Mouse (Mus musculus) neural tube, embryonic 12.5 days (tissue): Measurements from ENCODE around the gene Lrrc73. TPM values are rescaled to one million over a fixed set of nuclear protein-coding genes. Genes with fewer than 3 reads are reported as not detected.
A peak's percentile ranks its signal among the peaks of the same experiment; 100 is the strongest.

ENCODE experiments used
- ATAC-seq: fragments of 200-750 bp; cut with Nextera tagmentation; 2 replicates; pipeline ENCODE4 v1.8.0; 2017; ENCODE audit warnings: low read depth, mild to moderate bottlenecking, moderate TSS enrichment, moderate library complexity; ENCODE audit not compliant: low FRiP score
- H3K27ac ChIP-seq: fragments of 300-500 bp; sonication (generic); 2 replicates; pipeline ENCODE4 v1.5.1; 2016
- H3K27me3 ChIP-seq: fragments of 300-500 bp; sonication (generic); replicated peaks from 2 replicates; pipeline ENCODE4 v1.6.1; 2016; ENCODE audit warnings: mild to moderate bottlenecking
- H3K36me3 ChIP-seq: fragments of 300-500 bp; sonication (generic); 2 replicates; pipeline ENCODE4 v1.6.1; 2016; ENCODE audit warnings: mild to moderate bottlenecking
- H3K4me1 ChIP-seq: fragments of 300-500 bp; sonication (generic); 2 replicates; pipeline ENCODE4 v1.6.1; 2016
- H3K4me2 ChIP-seq: fragments of 300-500 bp; sonication (generic); replicated peaks from 2 replicates; pipeline ENCODE4 v1.6.1; 2016; ENCODE audit warnings: mild to moderate bottlenecking
- H3K4me3 ChIP-seq: fragments of 300-500 bp; sonication (generic); 2 replicates; pipeline ENCODE4 v1.5.1; 2016
- H3K9ac ChIP-seq: fragments of 300-500 bp; sonication (generic); 2 replicates; pipeline ENCODE4 v1.6.1; 2016; ENCODE audit warnings: mild to moderate bottlenecking
- H3K9me3 ChIP-seq: fragments of 300-500 bp; sonication (generic); 2 replicates; pipeline ENCODE4 v1.6.1; 2016; ENCODE audit warnings: mild to moderate bottlenecking
- WGBS: fragments of 180-500 bp; shearing (Covaris S2); methylation state at CpG from one replicate; pipeline ENCODE4 v1.1.7; 2016; 5-methylcytosine and 5-hydroxymethylcytosine counted together
- polyA plus RNA-seq: library from polyadenylated mRNA; unstranded; fragments of >200 nt; fragmentation: Nextera tagmentation; extraction: Ambion mirVana; gene quantifications from 2 replicates; pipeline ENCODE4 v1.2.1, GENCODE M21; 2016

Lrrc73 gene
- polyA plus RNA-seq, 1 experiment from 2014 or later: 3.4 TPM

DNA sequence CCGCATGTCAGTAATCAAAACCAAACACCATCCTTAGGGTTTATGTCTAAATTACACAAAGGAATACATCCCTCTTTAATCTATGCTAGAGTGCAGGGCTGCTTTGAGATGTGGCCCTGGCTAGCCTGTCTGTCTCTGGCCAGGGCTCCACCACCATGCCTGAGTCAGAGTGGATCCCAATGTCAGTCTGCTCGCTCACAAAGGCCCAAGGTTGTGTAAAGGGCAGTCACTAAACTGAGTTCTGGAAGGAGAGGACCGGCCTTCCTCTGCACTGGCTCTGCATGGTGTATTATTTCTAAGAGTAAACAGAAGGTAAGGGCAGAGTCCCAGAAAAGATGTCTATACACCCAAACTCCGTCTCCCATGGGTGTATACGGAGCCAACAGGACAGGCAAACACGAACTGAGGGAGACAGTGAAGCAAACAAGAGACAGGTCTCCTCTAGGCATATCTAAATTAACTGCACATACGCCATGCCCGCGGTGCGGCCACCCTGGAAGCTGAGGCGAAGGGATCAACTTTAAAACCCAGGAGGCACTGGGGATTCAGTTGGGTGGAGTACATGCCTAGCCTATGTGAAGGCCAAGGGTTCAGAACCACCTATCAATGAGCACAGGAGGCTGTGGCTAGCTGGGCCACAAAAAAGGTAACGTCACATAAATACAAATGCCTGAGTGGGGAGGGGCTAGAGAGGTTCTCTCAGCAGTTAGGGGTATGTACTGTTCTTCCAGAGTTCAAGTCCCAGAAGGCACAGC, 24.9 kb downstream of the Lrrc73 start:
- H3K4me3 ChIP-seq: no peak overlapping the region
- WGBS: 93% methylated on average over 12 of the region's 12 CpGs

GRCm38 (mm10) chr17:46282483-46283123, 29.3 kb downstream of the Lrrc73 start, which contains the start of gene Tjap1:
Gene Tjap1, minus strand, starts transcription at chr17:46283026.
- no peaks in the 10 kb centered on the region for H3K27me3 ChIP-seq
- H3K4me2 ChIP-seq: peak within 1 kb of the TSS; percentile 97
- peak; percentile 97 for ATAC-seq
- H3K9me3 ChIP-seq: no peaks in the 10 kb centered on the region
- H3K9ac ChIP-seq: peak within 1 kb of the TSS; percentile 76
- H3K4me3 ChIP-seq: peak within 1 kb of the TSS; percentile 72
- WGBS: under 1% methylated on average over 37 of the region's 37 CpGs
- H3K27ac ChIP-seq: no peak within 1 kb of the TSS
- H3K4me1 ChIP-seq: peaks cover 18% of the 10 kb centered on the region
- peaks cover 18% of the 10 kb centered on the region; the same call in 1 of the 2 replicates for H3K36me3 ChIP-seq

More for the DNA sequence above, 24.9 kb downstream of the Lrrc73 start:
- H3K27ac ChIP-seq: no peak overlapping the region
- no peaks in the 10 kb centered on the region for H3K9me3 ChIP-seq
- ATAC-seq: no peak
- no peak overlapping the region for H3K4me2 ChIP-seq
- no peak overlapping the region for H3K9ac ChIP-seq
- no peaks in the 10 kb centered on the region for H3K27me3 ChIP-seq
- peaks cover 15% of the 10 kb centered on the region for H3K4me1 ChIP-seq
- H3K36me3 ChIP-seq: peaks cover 37% of the 10 kb centered on the region

DNA sequence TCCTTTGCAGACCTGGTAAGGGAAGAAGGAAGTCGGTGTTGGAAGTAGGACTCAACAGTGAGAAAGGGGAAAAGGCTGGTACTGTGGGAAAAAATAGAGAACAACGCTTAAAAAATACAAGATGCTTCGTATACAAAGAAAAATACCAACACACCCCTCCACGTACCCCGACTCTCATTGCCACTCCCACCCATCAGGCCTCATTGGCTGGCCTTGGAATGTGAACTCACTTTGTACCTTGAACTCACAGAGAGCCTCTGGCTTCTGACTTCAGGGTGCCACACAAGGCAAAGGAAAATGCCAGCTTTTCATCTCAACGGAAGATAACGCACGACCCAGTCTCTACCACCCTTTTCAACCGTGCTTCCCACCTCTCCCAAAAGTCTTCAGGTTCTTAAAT, 29.8 kb downstream of the Lrrc73 start:
- H3K4me3 ChIP-seq: peak overlapping the region; percentile 72
- H3K27me3 ChIP-seq: no peaks in the 10 kb centered on the region
- no peaks in the 10 kb centered on the region for H3K9me3 ChIP-seq
- H3K36me3 ChIP-seq: peaks cover 15% of the 10 kb centered on the region; the same call in 1 of the 2 replicates
- H3K4me1 ChIP-seq: peaks cover 21% of the 10 kb centered on the region
- peak; percentile 48 for ATAC-seq
- H3K4me2 ChIP-seq: peak overlapping the region; percentile 97
- WGBS: 24% methylated on average over 9 of the region's 9 CpGs
- no peak overlapping the region for H3K27ac ChIP-seq
- H3K9ac ChIP-seq: peak overlapping the region; percentile 76; the same call in 1 of the 2 replicates

DNA sequence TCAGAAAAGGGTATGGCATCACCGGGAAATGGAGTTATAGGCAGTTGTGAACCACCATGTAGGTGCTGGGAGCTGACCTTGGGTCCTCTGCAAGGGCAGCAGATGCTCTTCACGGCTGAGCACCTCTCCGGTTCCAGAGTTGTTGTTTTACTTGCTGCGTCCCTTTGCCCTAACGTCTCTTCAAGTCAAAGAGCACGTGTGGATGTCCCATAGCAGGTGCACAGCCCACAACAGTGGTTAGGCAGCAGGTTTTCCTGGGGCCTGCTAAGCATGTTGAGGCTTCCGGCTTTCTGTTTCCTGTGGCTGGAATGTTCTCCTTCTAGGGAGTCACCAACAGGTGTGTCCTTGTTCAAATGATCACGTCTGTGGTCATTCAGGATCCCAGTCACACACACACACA, 30.6 kb downstream of the Lrrc73 start:
- no peaks in the 10 kb centered on the region for H3K27me3 ChIP-seq
- H3K9ac ChIP-seq: no peak overlapping the region
- H3K4me3 ChIP-seq: no peak overlapping the region
- H3K9me3 ChIP-seq: no peaks in the 10 kb centered on the region
- no peak overlapping the region for H3K27ac ChIP-seq
- peaks cover 21% of the 10 kb centered on the region for H3K4me1 ChIP-seq
- 84% methylated on average over 8 of the region's 8 CpGs for WGBS
- peaks cover 10% of the 10 kb centered on the region; the same call in 1 of the 2 replicates for H3K36me3 ChIP-seq
- H3K4me2 ChIP-seq: no peak overlapping the region
- ATAC-seq: no peak

DNA sequence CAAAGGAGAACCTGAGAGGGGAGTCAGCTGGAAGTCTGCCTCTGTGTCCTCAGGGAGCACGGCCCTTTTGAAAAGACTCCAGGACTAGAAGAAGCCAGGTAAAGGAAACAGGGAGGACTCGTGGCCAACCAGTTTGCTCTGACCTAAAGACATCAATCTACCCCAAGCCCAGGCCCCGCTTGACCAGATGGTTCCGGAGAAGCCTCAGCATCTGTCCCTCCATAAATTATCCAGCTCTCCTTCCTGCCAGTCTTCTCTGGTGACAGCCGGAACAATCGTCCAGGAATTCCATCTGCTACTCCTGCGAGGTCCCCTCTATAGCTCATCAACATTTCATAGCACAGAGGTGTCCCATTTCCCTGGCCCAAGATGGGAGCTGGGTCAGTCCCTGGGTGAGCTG, 31.3 kb downstream of the Lrrc73 start:
- Histone ChIP-seq H3K9ac (no peak overlapping the region), H3K9me3 (no peaks in the 10 kb centered on the region), H3K4me2 (no peak overlapping the region), H3K27ac (no peak overlapping the region), H3K4me1 (peaks cover 21% of the 10 kb centered on the region), H3K4me3 (no peak overlapping the region), H3K36me3 (0 out of 2 replicates have a peak, but pooled peaks cover 5% of the 10 kb centered on the region), H3K27me3 (no peaks in the 10 kb centered on the region)
- 44% methylated on average over 7 of the region's 7 CpGs for WGBS
- no peak for ATAC-seq

DNA sequence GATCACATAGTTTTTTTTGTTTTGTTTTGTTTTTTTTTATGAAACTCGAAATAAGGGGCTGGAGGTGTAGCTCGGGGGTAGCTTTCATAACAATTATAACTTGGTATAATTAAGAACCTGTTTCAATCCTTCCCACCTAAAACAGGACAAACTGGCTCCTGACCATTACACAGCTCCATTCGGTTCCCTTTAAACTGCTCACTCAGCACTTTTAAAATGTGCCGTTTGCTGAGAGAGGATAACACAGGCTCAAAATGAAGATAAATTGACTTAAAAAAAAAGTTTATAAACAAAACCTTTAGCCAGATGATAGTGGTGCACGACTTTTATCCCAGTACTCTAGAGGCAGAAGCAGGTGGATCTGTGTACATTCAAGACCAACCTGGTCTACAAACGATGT, 32.1 kb downstream of the Lrrc73 start:
- 71% methylated on average over 6 of the region's 6 CpGs for WGBS
- Histone ChIP-seq H3K4me2 (no peak overlapping the region), H3K4me3 (no peak overlapping the region), H3K9ac (no peak overlapping the region), H3K27me3 (no peaks in the 10 kb centered on the region), H3K4me1 (peaks cover 21% of the 10 kb centered on the region), H3K27ac (no peak overlapping the region), H3K9me3 (no peaks in the 10 kb centered on the region), H3K36me3 (no peaks in the 10 kb centered on the region)
- no peak for ATAC-seq

- no peak overlapping the region for H3K4me2 ChIP-seq
- no peaks in the 10 kb centered on the region for H3K9me3 ChIP-seq
- H3K9ac ChIP-seq: no peak overlapping the region
- H3K4me3 ChIP-seq: no peak overlapping the region
- H3K27ac ChIP-seq: no peak overlapping the region
- ATAC-seq: no peak
- 68% methylated on average over 11 of the region's 11 CpGs for WGBS
- H3K27me3 ChIP-seq: no peaks in the 10 kb centered on the region
- no peaks in the 10 kb centered on the region for H3K36me3 ChIP-seq
- H3K4me1 ChIP-seq: peaks cover 7% of the 10 kb centered on the region
These were observed 34.4 kb downstream of the Lrrc73 start for GRCm38 (mm10) chr17:46287678-46288095.

GRCm38 (mm10) chr17:46296601-46297000, 43.3 kb downstream of the Lrrc73 start:
- Histone ChIP-seq H3K9me3 (no peaks in the 10 kb centered on the region), H3K36me3 (no peaks in the 10 kb centered on the region), H3K27me3 (peaks cover 62% of the 10 kb centered on the region), H3K4me1 (peaks cover 15% of the 10 kb centered on the region), H3K9ac (no peak overlapping the region), H3K4me3 (no peak overlapping the region), H3K27ac (no peak overlapping the region), H3K4me2 (no peak overlapping the region)
- ATAC-seq: no peak
- WGBS: 46% methylated on average over 6 of the region's 6 CpGs

- Histone ChIP-seq H3K27me3 (peaks cover 62% of the 10 kb centered on the region), H3K4me1 (peaks cover 15% of the 10 kb centered on the region), H3K36me3 (no peaks in the 10 kb centered on the region), H3K27ac (no peak overlapping the region), H3K4me2 (peak overlapping the region; percentile 100), H3K9ac (peak overlapping the region; percentile 73; the same call in 1 of the 2 replicates), H3K9me3 (no peaks in the 10 kb centered on the region), H3K4me3 (peak overlapping the region; percentile 64)
- ATAC-seq: 0 out of 2 replicates have a peak, but pooled peaks have one; percentile 7
- 10% methylated on average over 6 of the region's 6 CpGs for WGBS
These were observed 43.7 kb downstream of the Lrrc73 start for GRCm38 (mm10) chr17:46297028-46297363.

DNA sequence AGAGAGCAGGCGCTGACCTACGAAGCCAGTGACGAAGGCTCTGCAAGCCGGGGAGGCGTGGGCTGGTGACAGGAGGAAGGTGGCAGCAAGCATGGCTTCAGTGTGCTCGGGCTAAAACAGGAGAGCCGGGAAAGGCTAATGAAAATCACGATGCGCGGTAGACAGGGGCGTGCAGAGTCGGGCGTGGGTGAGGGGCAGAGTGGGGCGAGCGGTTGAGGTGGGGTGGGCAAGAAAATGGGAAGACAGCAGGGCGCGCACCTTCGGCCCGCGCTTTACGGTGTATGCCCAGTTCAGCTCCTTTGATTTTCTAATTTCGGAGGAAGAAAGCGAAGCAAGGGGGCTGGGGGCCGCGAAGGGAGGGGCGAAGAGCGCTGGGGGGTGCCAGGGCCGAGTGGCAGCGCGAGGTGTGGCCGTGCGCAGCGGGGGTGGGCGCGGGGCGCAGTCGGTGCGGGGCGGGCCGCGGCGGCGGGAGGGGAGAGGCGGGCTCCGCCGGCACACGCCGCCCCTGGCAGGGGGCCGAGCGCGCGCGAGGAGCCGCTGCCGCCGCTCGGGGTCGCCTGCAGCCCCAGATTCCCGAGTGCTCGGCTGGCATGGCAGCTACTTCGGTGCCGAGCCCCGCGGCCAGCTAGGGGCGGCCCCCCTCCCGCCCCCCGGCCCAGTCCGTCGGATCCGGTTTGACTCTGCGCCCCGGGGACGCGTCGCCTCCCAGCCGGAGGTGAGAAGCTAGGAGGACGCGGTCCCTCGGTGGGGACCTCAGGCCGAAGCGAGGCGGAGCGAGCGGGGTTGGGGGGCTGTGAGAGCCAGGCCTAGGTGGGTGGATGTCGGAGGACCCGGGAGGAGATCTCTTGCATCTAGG, 44.3 kb downstream of the Lrrc73 start, which contains the start of gene Dlk2:
Dlk2 (plus strand) TSS at position 58 of the 856 bp plus-strand sequence.
- Histone ChIP-seq H3K27me3 (peaks cover 62% of the 10 kb centered on the region), H3K9me3 (no peaks in the 10 kb centered on the region), H3K9ac (peak within 1 kb of the TSS; percentile 73), H3K4me1 (peaks cover 15% of the 10 kb centered on the region), H3K27ac (no peak within 1 kb of the TSS), H3K4me2 (peak within 1 kb of the TSS; percentile 100), H3K36me3 (no peaks in the 10 kb centered on the region), H3K4me3 (peak within 1 kb of the TSS; percentile 64)
- peak; percentile 66 for ATAC-seq
- WGBS: under 1% methylated on average over 85 of the region's 86 CpGs

DNA sequence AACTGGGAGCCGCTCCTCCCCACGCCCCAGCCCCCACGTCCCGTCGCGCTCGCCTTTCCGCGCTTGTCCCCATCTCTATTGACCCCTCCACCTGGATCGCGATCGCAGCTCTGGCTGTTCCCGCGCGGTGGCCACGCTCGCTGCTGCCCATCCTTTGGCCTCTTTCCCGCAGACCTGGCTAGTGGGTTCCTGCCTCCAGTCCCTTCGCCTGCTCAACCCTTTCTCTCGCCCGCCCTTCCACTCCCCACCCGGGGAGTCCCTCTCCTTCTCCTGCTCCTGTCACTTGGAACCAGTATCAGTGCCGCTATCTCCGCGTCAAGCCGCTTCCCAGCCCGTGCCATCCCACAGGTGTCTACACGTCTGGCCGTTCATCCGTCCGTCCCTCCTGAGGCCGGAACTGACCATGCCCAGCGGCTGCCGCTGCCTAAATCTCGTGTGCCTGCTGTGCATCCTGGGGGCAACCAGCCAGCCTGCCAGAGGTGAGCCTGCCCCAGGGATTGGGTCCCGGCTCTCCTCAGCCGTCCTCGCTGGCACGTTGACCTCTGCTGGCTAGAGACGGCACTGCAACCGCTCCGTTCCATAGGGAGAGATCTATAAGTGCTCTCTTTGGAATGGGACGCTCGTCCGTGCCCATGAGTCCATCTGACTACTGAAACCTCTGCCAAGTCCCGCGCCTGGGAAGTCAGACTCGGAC, 45.0 kb downstream of the Lrrc73 start:
- Histone ChIP-seq H3K9ac (peak overlapping the region; percentile 73), H3K4me2 (peak overlapping the region; percentile 100), H3K27ac (no peak overlapping the region), H3K4me1 (peaks cover 15% of the 10 kb centered on the region), H3K9me3 (no peaks in the 10 kb centered on the region), H3K27me3 (peaks cover 60% of the 10 kb centered on the region), H3K36me3 (peaks cover 2% of the 10 kb centered on the region; the same call in 1 of the 2 replicates), H3K4me3 (peak overlapping the region; percentile 64)
- WGBS: under 1% methylated on average over 48 of the region's 48 CpGs
- peak; percentile 83 for ATAC-seq
